Comparison of ENCODE assay signal across 9 mouse cellular contexts in the genomic region with DNA sequence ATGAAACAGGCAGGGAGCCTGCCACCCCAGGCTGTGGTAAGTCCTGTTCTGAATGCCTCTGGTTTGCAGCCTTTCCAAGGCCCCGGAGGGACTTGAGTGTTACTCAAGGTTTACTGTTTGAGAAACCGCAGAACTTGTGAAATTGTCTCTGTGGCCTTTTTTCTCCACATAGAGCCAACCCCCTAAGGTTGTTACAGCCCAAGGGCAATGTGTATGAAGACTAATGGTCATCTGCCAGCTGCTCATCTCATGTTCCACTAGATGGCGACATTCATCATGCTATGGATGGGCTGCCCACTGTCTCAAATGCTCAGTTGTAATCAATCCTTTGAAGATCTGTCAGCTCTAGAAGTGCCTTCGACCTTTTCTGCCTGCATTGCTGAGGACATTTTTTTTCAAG. TPM values are rescaled to one million over a fixed set of nuclear protein-coding genes. Genes with fewer than 3 reads are reported as not detected.
A peak's percentile ranks its signal among the peaks of the same experiment; 100 is the strongest.
DNase-seq lines count a peak whose midpoint lies in the region; ATAC-seq and TF ChIP-seq lines count a peak whose summit lies in the region.
"Had no signal": no experiment of that assay in that cellular context is flagged by ENCODE, and none has a peak within 500 bp of the region (broad histone marks: within the 10 kb centered on the region; RNA-seq: fewer than 3 reads in every experiment).

No protein-coding gene starts in this region.

- no peaks in the 10 kb centered on the region for H3K4me1 ChIP-seq in limb, embryonic 11.5 days (ENCODE audit: control insufficient read depth, insufficient read depth, low read length)
- no peaks in the 10 kb centered on the region for H3K4me1 ChIP-seq in limb, embryonic 10.5 days
- H3K4me1 ChIP-seq in hindbrain, postnatal 0 days (ENCODE audit: insufficient read depth, low read length) = no peaks in the 10 kb centered on the region

- H3K4me3 ChIP-seq in limb, embryonic 11.5 days (ENCODE audit: low read depth, low read length) = no peak overlapping the region
- no peak overlapping the region for H3K4me3 ChIP-seq in limb, embryonic 10.5 days
- H3K4me3 ChIP-seq in hindbrain, postnatal 0 days (ENCODE audit: low read length) = no peak overlapping the region

- H3K27me3 ChIP-seq in limb, embryonic 11.5 days (ENCODE audit: control insufficient read depth, insufficient read depth, low read length) = no peaks in the 10 kb centered on the region
- no peaks in the 10 kb centered on the region for H3K27me3 ChIP-seq in limb, embryonic 10.5 days (ENCODE audit: low read depth, poor library complexity, severe bottlenecking)
- H3K27me3 ChIP-seq in hindbrain, postnatal 0 days (ENCODE audit: insufficient read depth, low read length) = no peaks in the 10 kb centered on the region

- ATAC-seq in CD4-positive, CD25-positive, alpha-beta regulatory T cell, adult 4 months = no peak
- no peak for ATAC-seq in limb, embryonic 11.5 days (ENCODE audit: insufficient number of reproducible peaks, low FRiP score, low TSS enrichment, low read depth)
- ATAC-seq in hindbrain, postnatal 0 days = 0 out of 2 replicates have a peak, but pooled peaks have one; percentile 49

- TF ChIP-seq CTCF in hindbrain, postnatal 0 days (IDR thresholded peaks at IDR 0.05; ENCODE audit: low read depth) = peak; percentile 71

- no peak overlapping the region for H3K9ac ChIP-seq in limb, embryonic 11.5 days (ENCODE audit: low read length)
- H3K9ac ChIP-seq in hindbrain, postnatal 0 days (replicated peaks; ENCODE audit: low read length) = no peak overlapping the region

- peak; percentile 10 for DNase-seq in CD4-positive, CD25-positive, alpha-beta regulatory T cell, adult 2 months (ENCODE audit: low read depth, low spot score)
- DNase-seq in limb, embryonic 11.5 days (ENCODE audit: low spot score) = peak; percentile 23
- no peak for DNase-seq in limb, embryonic 10.5 days (ENCODE audit: low spot score)
- DNase-seq in adrenal gland, postnatal 14 days = peak; percentile 71
- peak; percentile 55 for DNase-seq in hindbrain, postnatal 0 days (ENCODE audit: low spot score)
- peak; percentile 47 for DNase-seq in mesoderm, embryonic 11.5 days (ENCODE audit: low read depth, low spot score)
- DNase-seq in thymus, postnatal 14 days = no peak

- whole genome bisulfite sequencing in limb, embryonic 11.5 days = 33% methylated on average over 4 of the region's 4 CpGs
- whole genome bisulfite sequencing in limb, embryonic 10.5 days = 36% methylated on average over 4 of the region's 4 CpGs
- 42% methylated on average over 4 of the region's 4 CpGs for WGBS in hindbrain, postnatal 0 days

- no peaks in the 10 kb centered on the region for H3K36me3 ChIP-seq in limb, embryonic 11.5 days (ENCODE audit: control insufficient read depth, insufficient read depth, low read length)
- H3K36me3 ChIP-seq in limb, embryonic 10.5 days = no peaks in the 10 kb centered on the region
- H3K36me3 ChIP-seq in hindbrain, postnatal 0 days (ENCODE audit: insufficient read depth, low read length) = no peaks in the 10 kb centered on the region

- no peak overlapping the region for H3K4me2 ChIP-seq in limb, embryonic 11.5 days (ENCODE audit: low read depth, severe bottlenecking)
- no peak overlapping the region for H3K4me2 ChIP-seq in hindbrain, postnatal 0 days (ENCODE audit: low read depth, low read length)

- H3K27ac ChIP-seq in limb, embryonic 11.5 days (replicated peaks; ENCODE audit: low read depth, low read length) = no peak overlapping the region
- no peak overlapping the region for H3K27ac ChIP-seq in limb, embryonic 10.5 days
- no peak overlapping the region for H3K27ac ChIP-seq in hindbrain, postnatal 0 days

- no peaks in the 10 kb centered on the region for H3K9me3 ChIP-seq in limb, embryonic 11.5 days (ENCODE audit: control insufficient read depth, low read length)
- H3K9me3 ChIP-seq in limb, embryonic 10.5 days (replicated peaks) = no peaks in the 10 kb centered on the region
- H3K9me3 ChIP-seq in hindbrain, postnatal 0 days (ENCODE audit: low read length) = no peaks in the 10 kb centered on the region

RNA-seq across cellular contexts. Expression of a gene that starts 32.8 kb away (rescaled TPM):
- not detected for polyA plus RNA-seq in CD4-positive, CD25-positive, alpha-beta regulatory T cell, adult 4 months (2017; shearing (Covaris generic))
- polyA plus RNA-seq in limb, embryonic 11.5 days (2014; fragmentation: Nextera tagmentation; extraction: Ambion mirVana) = not detected in 2 replicates
- not detected in 2 replicates for polyA plus RNA-seq in limb, embryonic 10.5 days (2016; fragmentation: Nextera tagmentation; extraction: Ambion mirVana)
- not detected in 2 replicates for total RNA-seq in adrenal gland, postnatal 14 days (2021)
- total RNA-seq in hindbrain, postnatal 0 days (2014; rRNA removed) = 0.43 TPM in 1 of 2 replicates, not detected in the other
- polyA plus RNA-seq in hindbrain, postnatal 0 days (2015; fragmentation: Nextera tagmentation; extraction: Ambion mirVana) = 0.14 TPM in 1 of 2 replicates, not detected in the other
- polyA plus RNA-seq: C2C12 had no signal

RNA-seq across cellular contexts. Expression of a gene that starts 40.4 kb away (rescaled TPM):
- polyA plus RNA-seq in CD4-positive, CD25-positive, alpha-beta regulatory T cell, adult 4 months (2017; shearing (Covaris generic)) = not detected
- not detected in 2 replicates for polyA plus RNA-seq in limb, embryonic 11.5 days (2014; fragmentation: Nextera tagmentation; extraction: Ambion mirVana)
- 0.13 TPM in 1 of 2 replicates, not detected in the other for polyA plus RNA-seq in limb, embryonic 10.5 days (2016; fragmentation: Nextera tagmentation; extraction: Ambion mirVana)
- not detected in 2 replicates for total RNA-seq in adrenal gland, postnatal 14 days (2021)
- total RNA-seq in hindbrain, postnatal 0 days (2014; rRNA removed) = 0.05 TPM in 1 of 2 replicates, not detected in the other
- polyA plus RNA-seq in hindbrain, postnatal 0 days (2015; fragmentation: Nextera tagmentation; extraction: Ambion mirVana) = 0.15 and 0.38 TPM in 2 replicates
- polyA plus RNA-seq: C2C12 had no signal

Comparison
In these comparisons a context has a peak if more than half of its experiments do, and no peak if none do; other contexts are left out.
1. DNase-seq: peak in CD4-positive, CD25-positive, alpha-beta regulatory T cell, adult 2 months (single experiment), limb, embryonic 11.5 days (single experiment), adrenal gland, postnatal 14 days (single experiment), hindbrain, postnatal 0 days (single experiment) and mesoderm, embryonic 11.5 days (single experiment); none in limb, embryonic 10.5 days (single experiment) and thymus, postnatal 14 days (single experiment).